Mouse (Mus musculus) 3T3-L1 (cell line): ENCODE measurements around the gene Hpcal4.
"Not testable (repeated sequence)": the region's sequence is repeated elsewhere in the genome, so short reads cannot be mapped to it uniquely, and the experiment has no call there.

Experiments used
- DNase-seq: peaks from one replicate; pipeline ENCODE4 v3.0.0-alpha.2; 2015; ENCODE audit warnings: low read depth, low spot score

The Hpcal4 gene

GRCm38 (mm10) chr4:123182328-123183238, at the start of gene Hpcal4:
Gene Hpcal4, plus strand, starts transcription at chr4:123183227.
- DNase-seq: no peak

GRCm38 (mm10) chr4:123137551-123137950, 45.5 kb upstream of the Hpcal4 start:
- DNase-seq: no peak

- peak; percentile 97 for DNase-seq
Observed at GRCm38 (mm10) chr4:123139513-123140154, 43.4 kb upstream of the Hpcal4 start, which contains the start of gene Ppie. Gene Ppie, minus strand, starts transcription at chr4:123139951.

GRCm38 (mm10) chr4:123147446-123148150, 35.4 kb upstream of the Hpcal4 start:
- peak; percentile 13 for DNase-seq

- DNase-seq: no peak
Observed at GRCm38 (mm10) chr4:123152003-123152402, 31.0 kb upstream of the Hpcal4 start.

- DNase-seq: no peak
Observed at GRCm38 (mm10) chr4:123152976-123153375, 30.1 kb upstream of the Hpcal4 start.

GRCm38 (mm10) chr4:123155004-123155403, 28.0 kb upstream of the Hpcal4 start:
- peak; percentile 71 for DNase-seq

- DNase-seq: no peak
Observed at GRCm38 (mm10) chr4:123155427-123155826, 27.6 kb upstream of the Hpcal4 start.

GRCm38 (mm10) chr4:123155840-123156239, 27.2 kb upstream of the Hpcal4 start:
- DNase-seq: no peak

- no peak for DNase-seq
Observed at GRCm38 (mm10) chr4:123160571-123160970, 22.5 kb upstream of the Hpcal4 start.

GRCm38 (mm10) chr4:123161251-123161650, 21.8 kb upstream of the Hpcal4 start:
- DNase-seq: not testable (repeated sequence)

- DNase-seq: no peak
Observed at GRCm38 (mm10) chr4:123162305-123162917, 20.6 kb upstream of the Hpcal4 start.

- DNase-seq: no peak
Observed at GRCm38 (mm10) chr4:123164157-123164556, 18.9 kb upstream of the Hpcal4 start.

- DNase-seq: peak; percentile 20
Observed at GRCm38 (mm10) chr4:123171811-123172210, 11.2 kb upstream of the Hpcal4 start.

- no peak for DNase-seq
Observed at GRCm38 (mm10) chr4:123183239-123184056, 421 bp downstream of the Hpcal4 start.

- DNase-seq: no peak
Observed at GRCm38 (mm10) chr4:123184816-123185215, 1.8 kb downstream of the Hpcal4 start.

- DNase-seq: no peak
Observed at GRCm38 (mm10) chr4:123192336-123192735, 9.3 kb downstream of the Hpcal4 start.

- DNase-seq: no peak
Observed at GRCm38 (mm10) chr4:123193791-123194190, 10.8 kb downstream of the Hpcal4 start.

- no peak for DNase-seq
Observed at GRCm38 (mm10) chr4:123196695-123197094, 13.7 kb downstream of the Hpcal4 start.

- DNase-seq: peak; percentile 45
Observed at GRCm38 (mm10) chr4:123200771-123201185, 17.8 kb downstream of the Hpcal4 start.
